Mouse (Mus musculus) C2C12 (cell line): ENCODE results near the gene Diras2. TPM values are rescaled to one million over a fixed set of nuclear protein-coding genes. Genes with fewer than 3 reads are reported as not detected.
"Not testable (repeated sequence)": the region's sequence is repeated elsewhere in the genome, so short reads cannot be mapped to it uniquely, and the experiment has no call there.

ENCODE experiments used
- H3K27me3 ChIP-seq: one replicate; pipeline ENCODE4 v1.6.1; 2011; ENCODE audit not compliant: control insufficient read depth, insufficient read depth, insufficient read length
- H3K36me3 ChIP-seq: one replicate; pipeline ENCODE4 v1.6.1; 2011; ENCODE audit not compliant: control insufficient read depth, insufficient read depth
- H3K4me3 ChIP-seq: one replicate; pipeline ENCODE4 v1.5.1; 2011; ENCODE audit warnings: mild to moderate bottlenecking, control low read depth; ENCODE audit not compliant: poor library complexity, insufficient read depth, severe bottlenecking
- H3K79me2 ChIP-seq: one replicate; pipeline ENCODE4 v1.6.1; 2011; ENCODE audit not compliant: control insufficient read depth, insufficient read depth
- H3K79me3 ChIP-seq: one replicate; pipeline ENCODE4 v1.6.1; 2011; ENCODE audit warnings: low read depth, control low read depth
- H3ac ChIP-seq: one replicate; pipeline ENCODE3; 2011; ENCODE audit warnings: low read depth; ENCODE audit not compliant: control insufficient read depth, insufficient read length
- CEBPB ChIP-seq: IDR thresholded peaks from one replicate; pipeline ENCODE4 v1.6.1; 2011; ENCODE audit warnings: low read depth, mild to moderate bottlenecking, control low read depth, moderate library complexity
- CTCF ChIP-seq: IDR thresholded peaks from one replicate; pipeline ENCODE4 v1.5.1; 2011; ENCODE audit not compliant: control insufficient read depth, insufficient read depth, insufficient read length
- FOSL1 ChIP-seq: IDR thresholded peaks from one replicate; pipeline ENCODE4 v1.8.0; 2011; ENCODE audit warnings: mild to moderate bottlenecking, low read length; ENCODE audit not compliant: poor library complexity, insufficient read depth, severe bottlenecking
- MAX ChIP-seq: IDR thresholded peaks from one replicate; pipeline ENCODE4 v1.6.1; 2011; ENCODE audit warnings: mild to moderate bottlenecking, control low read depth
- MYOD1 ChIP-seq: IDR thresholded peaks from one replicate; pipeline ENCODE4 v1.6.1; 2011; ENCODE audit warnings: low read depth; ENCODE audit not compliant: control insufficient read depth, insufficient read length
- MYOG ChIP-seq: IDR thresholded peaks from one replicate; pipeline ENCODE4 v1.6.1; 2011; ENCODE audit not compliant: control insufficient read depth, insufficient read length; ENCODE audit errors: extremely low read depth
- USF1 ChIP-seq: IDR thresholded peaks from one replicate; pipeline ENCODE4 v1.6.1; 2011; ENCODE audit warnings: low read depth, mild to moderate bottlenecking, control low read depth, moderate library complexity
- polyA plus RNA-seq: library from polyadenylated mRNA; unstranded; fragments of >200 nt; fragmentation: generic; extraction: Trizol; gene quantifications from one replicate; pipeline ENCODE4 v1.2.1, GENCODE M21; 2012; ENCODE audit warnings: missing spikeins

Diras2 gene
- polyA plus RNA-seq, 1 experiment = 0.15 TPM

DNA sequence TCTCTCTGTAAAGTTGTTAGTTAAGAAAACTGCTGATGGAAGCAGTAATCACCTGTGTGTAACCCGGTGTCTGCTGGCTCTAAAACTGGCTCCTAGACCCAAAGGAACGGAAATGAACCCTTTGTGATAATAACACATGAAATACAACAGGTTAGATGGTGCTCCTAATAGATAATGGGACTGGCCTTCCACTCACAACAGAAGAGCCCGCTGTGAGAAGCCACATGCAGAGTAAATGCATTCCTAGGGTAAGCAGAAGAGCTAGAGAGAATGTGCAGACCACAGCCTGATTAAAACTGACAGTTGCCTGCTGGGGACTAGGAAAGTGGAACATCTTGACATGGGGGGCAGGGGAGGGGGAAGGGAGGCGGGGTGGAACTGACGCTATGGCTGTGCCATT lies 18.7 kb downstream of the Diras2 start:
- no peak overlapping the region for H3ac ChIP-seq
- no peaks in the 10 kb centered on the region for H3K79me3 ChIP-seq
- no peaks in the 10 kb centered on the region for H3K79me2 ChIP-seq
- H3K36me3 ChIP-seq = no peaks in the 10 kb centered on the region
- H3K27me3 ChIP-seq = no peaks in the 10 kb centered on the region
- TF ChIP-seq MYOD1 = no peak
- TF ChIP-seq CEBPB = no peak
- no peak for TF ChIP-seq MAX
- TF ChIP-seq CTCF = no peak
- TF ChIP-seq FOSL1 = no peak
- no peak for TF ChIP-seq MYOG
- TF ChIP-seq USF1 = no peak
- H3K4me3 ChIP-seq = no peak overlapping the region

DNA sequence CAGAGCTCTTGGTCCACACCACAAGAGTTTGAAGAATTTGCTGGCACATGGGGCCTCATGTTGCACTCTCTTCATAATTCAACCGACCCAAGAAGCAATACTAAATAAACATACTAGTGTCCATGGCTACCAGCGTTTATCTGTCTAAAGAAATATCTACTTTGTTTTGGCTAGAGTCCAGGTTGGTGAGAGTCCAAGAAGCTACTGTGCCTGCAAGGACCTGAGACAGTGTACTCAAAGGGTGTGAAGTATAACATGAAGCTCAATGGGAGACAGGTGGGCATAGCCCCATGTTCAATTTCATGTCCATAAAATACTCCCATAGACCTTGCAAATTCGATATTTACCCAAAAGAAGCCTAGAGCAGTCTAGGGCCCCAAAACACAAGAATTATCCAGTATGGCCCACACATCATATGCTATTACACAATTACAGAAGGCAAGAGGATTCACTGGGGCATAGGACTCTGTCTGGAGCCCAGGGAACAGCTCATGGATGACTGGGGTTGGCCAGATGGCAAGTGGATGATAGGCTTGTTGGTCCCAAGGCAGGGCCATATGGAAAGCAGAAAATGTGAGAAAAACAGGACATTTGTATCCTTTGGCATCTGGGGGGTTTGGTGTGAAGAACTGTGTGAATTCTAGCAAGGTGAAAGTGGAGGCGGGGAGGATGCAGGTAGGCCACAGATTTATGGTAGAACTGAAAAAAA lies 20.8 kb downstream of the Diras2 start:
- TF ChIP-seq FOSL1 = no peak
- Histone ChIP-seq H3K79me3 (no peaks in the 10 kb centered on the region), H3K4me3 (no peak overlapping the region), H3ac (no peak overlapping the region), H3K79me2 (no peaks in the 10 kb centered on the region), H3K27me3 (no peaks in the 10 kb centered on the region), H3K36me3 (no peaks in the 10 kb centered on the region)

DNA sequence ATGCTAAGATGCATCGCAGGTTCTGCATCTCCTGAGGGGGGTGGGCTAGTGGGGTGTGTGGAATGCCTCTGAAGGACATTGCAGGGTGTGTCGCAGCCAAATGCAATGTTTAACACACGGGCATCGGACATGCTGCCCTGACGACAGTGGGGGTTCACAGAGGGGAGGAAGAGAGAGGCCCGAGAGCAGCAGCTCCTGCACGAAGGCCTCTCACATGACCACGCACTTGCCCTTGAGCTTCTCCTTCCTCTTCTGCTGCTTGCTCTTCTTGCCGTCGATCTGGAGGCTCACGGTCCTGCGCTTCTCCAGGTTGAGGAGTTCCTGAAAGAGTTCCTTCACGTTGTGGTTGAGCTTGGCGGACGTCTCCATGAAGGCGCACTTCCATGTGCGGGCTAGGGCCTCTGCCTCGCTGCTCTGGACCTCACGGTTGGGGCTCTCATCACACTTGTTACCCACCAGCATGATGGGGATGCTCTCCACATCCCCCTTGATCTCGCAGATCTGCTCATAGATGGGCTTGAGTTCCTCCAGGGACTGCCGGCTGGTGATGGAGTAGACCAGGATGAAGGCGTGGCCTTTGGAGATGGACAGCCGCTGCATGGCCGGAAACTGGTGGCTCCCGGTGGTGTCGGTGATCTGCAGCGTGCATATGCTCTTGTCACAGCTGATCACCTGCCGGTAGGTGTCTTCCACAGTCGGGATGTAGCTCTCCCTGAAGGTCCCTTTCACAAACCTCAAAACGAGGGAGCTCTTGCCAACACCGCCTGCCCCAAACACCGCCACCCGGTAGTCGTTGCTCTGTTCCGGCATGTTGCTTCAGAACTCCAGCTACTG lies 23.4 kb downstream of the Diras2 start:
- H3K36me3 ChIP-seq = no peaks in the 10 kb centered on the region
- H3K79me3 ChIP-seq = no peaks in the 10 kb centered on the region
- no peak overlapping the region for H3ac ChIP-seq
- H3K4me3 ChIP-seq = no peak overlapping the region
- no peaks in the 10 kb centered on the region for H3K79me2 ChIP-seq
- TF ChIP-seq MAX = no peak
- no peak for TF ChIP-seq MYOG
- no peak for TF ChIP-seq FOSL1
- TF ChIP-seq MYOD1 = no peak
- TF ChIP-seq CTCF = no peak
- TF ChIP-seq USF1 = no peak
- TF ChIP-seq CEBPB = no peak
- H3K27me3 ChIP-seq = no peaks in the 10 kb centered on the region

DNA sequence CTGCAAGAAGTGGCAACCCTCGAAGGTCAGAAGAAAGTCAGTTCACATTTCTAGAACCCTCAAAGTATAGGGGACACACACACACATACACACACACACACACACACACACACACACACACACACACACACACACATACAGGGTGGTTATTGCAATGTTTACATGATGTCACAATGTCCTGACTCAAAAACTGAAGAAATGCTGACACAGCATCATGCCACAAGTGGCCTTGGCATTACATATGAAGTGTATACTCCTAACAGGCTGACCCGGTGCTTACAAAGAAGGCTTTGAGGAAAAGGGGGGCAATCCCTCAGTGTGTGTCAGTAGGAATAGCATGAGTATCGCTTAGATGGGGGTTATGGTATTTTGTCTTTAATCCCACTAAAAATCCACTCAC lies 24.3 kb downstream of the Diras2 start:
- not testable (repeated sequence) for H3K27me3 ChIP-seq, H3K4me3 ChIP-seq, H3K79me3 ChIP-seq, H3K79me2 ChIP-seq, H3ac ChIP-seq, H3K36me3 ChIP-seq

DNA sequence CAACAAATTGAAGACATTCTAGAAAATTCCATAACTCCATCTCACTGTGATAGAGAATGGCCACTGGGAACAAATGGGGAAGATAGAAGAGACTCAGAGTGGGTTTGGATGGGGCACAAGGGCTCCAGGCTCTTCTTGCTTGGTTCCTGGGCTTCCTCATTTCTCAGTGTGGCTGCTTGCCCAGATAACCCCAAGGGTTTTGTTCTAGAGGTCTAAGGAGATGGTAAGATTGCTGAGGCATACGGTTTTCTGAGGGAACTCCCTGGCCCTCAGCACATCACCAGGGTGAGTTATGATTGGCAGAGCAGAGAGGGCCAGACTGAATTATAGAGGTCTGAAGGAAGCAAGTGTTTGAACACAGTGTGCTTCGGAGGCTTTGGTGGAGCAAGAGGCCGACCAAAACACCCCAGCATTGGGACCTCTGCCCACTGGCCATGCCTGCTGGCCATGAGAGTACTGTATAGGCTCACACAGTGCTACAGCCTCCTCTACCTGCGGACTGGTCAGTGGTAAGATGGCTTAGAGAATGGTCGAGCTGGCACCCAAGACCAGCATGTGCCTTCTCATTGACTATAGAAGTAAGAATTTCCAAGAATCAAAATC lies 25.3 kb downstream of the Diras2 start:
- not testable (repeated sequence) for H3K36me3 ChIP-seq, H3K79me2 ChIP-seq, H3ac ChIP-seq, H3K79me3 ChIP-seq, H3K27me3 ChIP-seq, H3K4me3 ChIP-seq

DNA sequence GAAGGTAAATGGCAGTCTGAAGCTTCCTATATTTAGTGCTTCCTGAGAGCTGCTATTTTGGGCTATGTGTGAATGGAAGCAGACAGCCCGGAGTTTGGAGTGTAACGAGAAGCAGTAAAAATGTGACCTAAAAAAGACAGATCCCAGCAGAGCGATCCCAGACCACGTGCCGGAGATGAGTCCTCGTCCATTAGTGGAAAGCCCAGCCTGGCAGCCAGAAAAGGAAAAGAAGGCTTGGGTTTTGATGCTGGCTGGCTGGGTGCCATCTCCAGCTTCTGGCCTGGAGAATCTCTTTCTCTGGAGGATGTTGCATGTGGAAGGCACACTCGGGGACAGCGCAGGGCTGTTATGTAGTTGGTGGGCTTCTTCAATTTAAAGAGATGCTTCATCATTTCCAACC lies 29.4 kb downstream of the Diras2 start:
- H3K4me3 ChIP-seq = no peak overlapping the region
- H3ac ChIP-seq = no peak overlapping the region
- H3K27me3 ChIP-seq = no peaks in the 10 kb centered on the region
- TF ChIP-seq MYOD1 = no peak
- no peak for TF ChIP-seq MAX
- no peak for TF ChIP-seq MYOG
- no peak for TF ChIP-seq CEBPB
- no peaks in the 10 kb centered on the region for H3K36me3 ChIP-seq
- H3K79me3 ChIP-seq = no peaks in the 10 kb centered on the region
- H3K79me2 ChIP-seq = no peaks in the 10 kb centered on the region
